Mouse (Mus musculus): ENCODE data around the gene Slc25a18. TPM values are rescaled to one million over a fixed set of nuclear protein-coding genes. Genes with fewer than 3 reads are reported as not detected.

Gene Slc25a18
- polyA plus RNA-seq, 1 experiment = 0.07 TPM

DNA sequence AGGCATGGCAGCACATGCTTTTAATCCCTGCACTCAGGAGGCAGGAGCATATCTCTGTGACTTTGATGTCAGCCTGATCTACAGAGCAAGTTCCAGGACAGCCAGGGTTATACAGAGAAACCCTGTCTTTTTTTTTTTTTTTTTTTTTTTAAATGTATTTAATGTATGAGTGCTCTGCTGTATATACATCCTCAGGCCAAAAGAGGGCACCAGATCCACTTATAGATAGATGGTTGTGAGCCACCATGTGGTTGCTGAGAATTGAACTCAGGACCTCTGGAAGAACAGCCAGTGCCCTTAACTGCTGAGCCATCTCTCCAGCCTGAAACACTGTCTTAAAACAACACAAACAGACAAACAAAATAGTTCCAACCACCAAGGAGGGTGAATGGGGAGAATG is 15.5 kb downstream of the Slc25a18 start:
- H3K4me3 ChIP-seq (ENCODE audit: insufficient read depth, poor library complexity, severe bottlenecking) = no peak overlapping the region
- peaks cover 13% of the 10 kb centered on the region for H3K36me3 ChIP-seq (ENCODE audit: control insufficient read depth, insufficient read depth)
- H3ac ChIP-seq (ENCODE audit: control insufficient read depth, insufficient read length, low read depth) = no peak overlapping the region
- H3K79me2 ChIP-seq (ENCODE audit: control insufficient read depth, insufficient read depth) = no peaks in the 10 kb centered on the region
- H3K27me3 ChIP-seq (ENCODE audit: control insufficient read depth, insufficient read depth, insufficient read length) = no peaks in the 10 kb centered on the region
- no peaks in the 10 kb centered on the region for H3K79me3 ChIP-seq (ENCODE audit: low read depth)
- TF ChIP-seq MYOD1 (IDR thresholded peaks at IDR 0.05; ENCODE audit: control insufficient read depth, insufficient read length, low read depth) (no peak), FOSL1 (IDR thresholded peaks at IDR 0.05; ENCODE audit: insufficient read depth, low read length, poor library complexity, severe bottlenecking) (no peak), CTCF (IDR thresholded peaks at IDR 0.05; ENCODE audit: control insufficient read depth, insufficient read depth, insufficient read length) (no peak), CEBPB (IDR thresholded peaks at IDR 0.05; ENCODE audit: low read depth) (no peak), MAX (IDR thresholded peaks at IDR 0.05) (no peak), MYOG (IDR thresholded peaks at IDR 0.05; ENCODE audit: control insufficient read depth, extremely low read depth, insufficient read length) (no peak), USF1 (IDR thresholded peaks at IDR 0.05; ENCODE audit: low read depth) (no peak)

GRCm38 (mm10) chr6:120790153-120790552 is 16.8 kb downstream of the Slc25a18 start:
- Histone ChIP-seq H3K27me3 (ENCODE audit: control insufficient read depth, insufficient read depth, insufficient read length) (no peaks in the 10 kb centered on the region), H3K36me3 (ENCODE audit: control insufficient read depth, insufficient read depth) (peaks cover 24% of the 10 kb centered on the region), H3ac (ENCODE audit: control insufficient read depth, insufficient read length, low read depth) (no peak overlapping the region), H3K79me3 (ENCODE audit: low read depth) (no peaks in the 10 kb centered on the region), H3K4me3 (ENCODE audit: insufficient read depth, poor library complexity, severe bottlenecking) (no peak overlapping the region), H3K79me2 (ENCODE audit: control insufficient read depth, insufficient read depth) (no peaks in the 10 kb centered on the region)
- TF ChIP-seq CEBPB (IDR thresholded peaks at IDR 0.05; ENCODE audit: low read depth) (no peak), CTCF (IDR thresholded peaks at IDR 0.05; ENCODE audit: control insufficient read depth, insufficient read depth, insufficient read length) (no peak), MAX (IDR thresholded peaks at IDR 0.05) (no peak), USF1 (IDR thresholded peaks at IDR 0.05; ENCODE audit: low read depth) (no peak), FOSL1 (IDR thresholded peaks at IDR 0.05; ENCODE audit: insufficient read depth, low read length, poor library complexity, severe bottlenecking) (no peak), MYOD1 (IDR thresholded peaks at IDR 0.05; ENCODE audit: control insufficient read depth, insufficient read length, low read depth) (no peak), MYOG (IDR thresholded peaks at IDR 0.05; ENCODE audit: control insufficient read depth, extremely low read depth, insufficient read length) (no peak)

DNA sequence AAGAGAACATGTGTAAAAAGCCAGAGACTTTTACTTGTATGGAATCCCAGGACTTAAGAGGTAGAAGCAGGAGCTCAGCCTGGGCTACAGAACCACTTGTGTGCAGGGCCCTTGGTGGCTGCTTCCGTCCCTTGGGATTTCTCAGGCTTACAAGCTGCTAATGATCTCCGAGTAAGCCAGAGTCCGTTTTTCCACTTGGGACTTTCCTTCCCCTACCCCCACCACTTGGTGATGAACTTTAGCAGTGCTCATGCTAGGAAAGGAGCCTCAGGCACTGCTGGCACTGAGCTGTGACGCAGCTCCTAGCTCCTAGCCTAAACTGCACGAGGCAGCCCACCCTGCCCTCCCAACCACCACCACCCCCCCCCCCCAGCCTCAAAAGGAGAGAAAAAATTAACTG is 17.3 kb downstream of the Slc25a18 start:
- Histone ChIP-seq H3ac (ENCODE audit: control insufficient read depth, insufficient read length, low read depth) (no peak overlapping the region), H3K79me2 (ENCODE audit: control insufficient read depth, insufficient read depth) (no peaks in the 10 kb centered on the region)
- TF ChIP-seq FOSL1 (IDR thresholded peaks at IDR 0.05; ENCODE audit: insufficient read depth, low read length, poor library complexity, severe bottlenecking) = no peak

DNA sequence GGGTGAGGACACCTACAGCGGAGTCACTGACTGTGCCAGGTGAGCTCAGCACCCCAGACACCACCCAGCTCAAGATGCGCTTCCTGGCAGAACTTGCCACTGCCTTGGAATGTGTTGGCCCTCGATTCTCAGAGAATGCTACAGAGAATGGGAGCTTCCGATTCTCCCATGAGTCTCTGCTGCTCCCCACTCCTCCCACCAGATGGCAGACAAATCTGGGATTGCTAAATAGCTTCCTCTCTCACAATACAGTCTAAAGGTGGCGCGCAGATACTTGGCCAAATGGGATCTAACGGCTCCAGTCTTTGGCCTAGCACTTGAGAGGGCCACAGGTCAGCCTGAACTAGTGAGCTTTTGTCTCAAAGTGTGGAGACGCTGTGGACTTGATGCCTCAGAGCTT is 19.6 kb downstream of the Slc25a18 start:
- H3K4me3 ChIP-seq (ENCODE audit: insufficient read depth, poor library complexity, severe bottlenecking) = no peak overlapping the region
- H3K27me3 ChIP-seq (ENCODE audit: control insufficient read depth, insufficient read depth, insufficient read length) = no peaks in the 10 kb centered on the region
- no peaks in the 10 kb centered on the region for H3K79me2 ChIP-seq (ENCODE audit: control insufficient read depth, insufficient read depth)
- no peak overlapping the region for H3ac ChIP-seq (ENCODE audit: control insufficient read depth, insufficient read length, low read depth)
- peaks cover 50% of the 10 kb centered on the region for H3K36me3 ChIP-seq (ENCODE audit: control insufficient read depth, insufficient read depth)
- TF ChIP-seq FOSL1 (IDR thresholded peaks at IDR 0.05; ENCODE audit: insufficient read depth, low read length, poor library complexity, severe bottlenecking) (no peak), USF1 (IDR thresholded peaks at IDR 0.05; ENCODE audit: low read depth) (no peak), MYOG (IDR thresholded peaks at IDR 0.05; ENCODE audit: control insufficient read depth, extremely low read depth, insufficient read length) (no peak), CEBPB (IDR thresholded peaks at IDR 0.05; ENCODE audit: low read depth) (no peak), CTCF (IDR thresholded peaks at IDR 0.05; ENCODE audit: control insufficient read depth, insufficient read depth, insufficient read length) (no peak), MYOD1 (IDR thresholded peaks at IDR 0.05; ENCODE audit: control insufficient read depth, insufficient read length, low read depth) (no peak), MAX (IDR thresholded peaks at IDR 0.05) (no peak)
- H3K79me3 ChIP-seq (ENCODE audit: low read depth) = no peaks in the 10 kb centered on the region

More for the DNA sequence above, 17.3 kb downstream of the Slc25a18 start:
- H3K79me3 ChIP-seq (ENCODE audit: low read depth) = no peaks in the 10 kb centered on the region
- H3K27me3 ChIP-seq (ENCODE audit: control insufficient read depth, insufficient read depth, insufficient read length) = no peaks in the 10 kb centered on the region
- peaks cover 30% of the 10 kb centered on the region for H3K36me3 ChIP-seq (ENCODE audit: control insufficient read depth, insufficient read depth)
- no peak overlapping the region for H3K4me3 ChIP-seq (ENCODE audit: insufficient read depth, poor library complexity, severe bottlenecking)

GRCm38 (mm10) chr6:120795422-120796086 is 22.2 kb downstream of the Slc25a18 start:
- H3K4me3 ChIP-seq (ENCODE audit: insufficient read depth, poor library complexity, severe bottlenecking) = no peak overlapping the region
- no peaks in the 10 kb centered on the region for H3K79me2 ChIP-seq (ENCODE audit: control insufficient read depth, insufficient read depth)
- no peaks in the 10 kb centered on the region for H3K79me3 ChIP-seq (ENCODE audit: low read depth)
- H3K27me3 ChIP-seq (ENCODE audit: control insufficient read depth, insufficient read depth, insufficient read length) = no peaks in the 10 kb centered on the region
- no peak for TF ChIP-seq CTCF (IDR thresholded peaks at IDR 0.05; ENCODE audit: control insufficient read depth, insufficient read depth, insufficient read length)
- no peak for TF ChIP-seq USF1 (IDR thresholded peaks at IDR 0.05; ENCODE audit: low read depth)
- no peak for TF ChIP-seq CEBPB (IDR thresholded peaks at IDR 0.05; ENCODE audit: low read depth)
- H3ac ChIP-seq (ENCODE audit: control insufficient read depth, insufficient read length, low read depth) = no peak overlapping the region
- H3K36me3 ChIP-seq (ENCODE audit: control insufficient read depth, insufficient read depth) = peaks cover 63% of the 10 kb centered on the region

- no peaks in the 10 kb centered on the region for H3K27me3 ChIP-seq (ENCODE audit: control insufficient read depth, insufficient read depth, insufficient read length)
- no peaks in the 10 kb centered on the region for H3K79me2 ChIP-seq (ENCODE audit: control insufficient read depth, insufficient read depth)
- no peaks in the 10 kb centered on the region for H3K79me3 ChIP-seq (ENCODE audit: low read depth)
- no peak for TF ChIP-seq FOSL1 (IDR thresholded peaks at IDR 0.05; ENCODE audit: insufficient read depth, low read length, poor library complexity, severe bottlenecking)
- no peak for TF ChIP-seq USF1 (IDR thresholded peaks at IDR 0.05; ENCODE audit: low read depth)
- no peak for TF ChIP-seq MYOD1 (IDR thresholded peaks at IDR 0.05; ENCODE audit: control insufficient read depth, insufficient read length, low read depth)
- TF ChIP-seq CTCF (IDR thresholded peaks at IDR 0.05; ENCODE audit: control insufficient read depth, insufficient read depth, insufficient read length) = no peak
- TF ChIP-seq MYOG (IDR thresholded peaks at IDR 0.05; ENCODE audit: control insufficient read depth, extremely low read depth, insufficient read length) = no peak
- no peak for TF ChIP-seq CEBPB (IDR thresholded peaks at IDR 0.05; ENCODE audit: low read depth)
- TF ChIP-seq MAX (IDR thresholded peaks at IDR 0.05) = no peak
- H3K4me3 ChIP-seq (ENCODE audit: insufficient read depth, poor library complexity, severe bottlenecking) = no peak overlapping the region
- H3K36me3 ChIP-seq (ENCODE audit: control insufficient read depth, insufficient read depth) = peaks cover 63% of the 10 kb centered on the region
- H3ac ChIP-seq (ENCODE audit: control insufficient read depth, insufficient read length, low read depth) = no peak overlapping the region
Measured at GRCm38 (mm10) chr6:120796111-120796510, 22.7 kb downstream of the Slc25a18 start.

All from C2C12 (cell line).